ENCODE assay signal across 18 mouse cellular contexts in genomic region chr1:73782871-73783270, GRCm38 (mm10).
A peak's percentile ranks its signal among the peaks of the same experiment; 100 is the strongest.
DNase-seq lines count a peak whose midpoint lies in the region; ATAC-seq and TF ChIP-seq lines count a peak whose summit lies in the region.
"Had no signal": no experiment of that assay in that cellular context is flagged by ENCODE, and none has a peak within 500 bp of the region (broad histone marks: within the 10 kb centered on the region; RNA-seq: fewer than 3 reads in every experiment).

No protein-coding gene starts in this region.

- H3K4me3 ChIP-seq in hindbrain, embryonic 11.5 days (ENCODE audit: low read depth, low read length) = no peak overlapping the region
- no peak overlapping the region for H3K4me3 ChIP-seq in hindbrain, embryonic 13.5 days
- H3K4me3 ChIP-seq in ES-E14 (ENCODE audit: insufficient read depth in 1 of 2, low read depth in 1 of 2, low read length in 2 of 2, poor library complexity in 1 of 2, severe bottlenecking in 1 of 2) = no peak overlapping the region
- H3K4me3 ChIP-seq: hindbrain, embryonic 15.5 days had no signal

- in situ Hi-C loops in ES-E14 (cut with MboI; ENCODE audit: low sequenced_read_pairs in 2 of 2, unreplicated experiment in 2 of 2) = no loop called here

- no peaks in the 10 kb centered on the region for H3K4me1 ChIP-seq in hindbrain, embryonic 11.5 days (replicated peaks; ENCODE audit: control insufficient read depth, insufficient read depth, low read length)
- H3K4me1 ChIP-seq in hindbrain, embryonic 13.5 days (replicated peaks) = peaks cover 3% of the 10 kb centered on the region; the same call in 1 of the 2 replicates
- no peaks in the 10 kb centered on the region for H3K4me1 ChIP-seq in ES-E14 (ENCODE audit: control insufficient read depth in 2 of 2, insufficient read depth in 2 of 2, low read length in 2 of 2, poor library complexity in 1 of 2)
- H3K4me1 ChIP-seq: hindbrain, embryonic 15.5 days had no signal

- no peak overlapping the region for H3K4me2 ChIP-seq in hindbrain, embryonic 11.5 days (replicated peaks; ENCODE audit: low read depth, low read length)
- no peak overlapping the region for H3K4me2 ChIP-seq in hindbrain, embryonic 13.5 days
- H3K4me2 ChIP-seq: hindbrain, embryonic 15.5 days had no signal

- H3K9me3 ChIP-seq in hindbrain, embryonic 11.5 days (ENCODE audit: control insufficient read depth, low read length) = no peaks in the 10 kb centered on the region
- no peaks in the 10 kb centered on the region for H3K9me3 ChIP-seq in hindbrain, embryonic 13.5 days
- H3K9me3 ChIP-seq in ES-E14 (ENCODE audit: control insufficient read depth, insufficient read depth, low read depth, low read length) = no peaks in the 10 kb centered on the region
- H3K9me3 ChIP-seq: hindbrain, embryonic 15.5 days had no signal

- no peaks in the 10 kb centered on the region for H3K27me3 ChIP-seq in hindbrain, embryonic 11.5 days (ENCODE audit: control insufficient read depth, insufficient read depth, low read length)
- H3K27me3 ChIP-seq in hindbrain, embryonic 13.5 days = no peaks in the 10 kb centered on the region
- H3K27me3 ChIP-seq: hindbrain, embryonic 15.5 days had no signal

- no peak overlapping the region for H3K9ac ChIP-seq in hindbrain, embryonic 11.5 days (ENCODE audit: low read depth, low read length)
- H3K9ac ChIP-seq in hindbrain, embryonic 13.5 days = no peak overlapping the region
- H3K9ac ChIP-seq in ES-E14 (ENCODE audit: insufficient read depth, low read depth, low read length, poor library complexity, severe bottlenecking) = no peak overlapping the region
- H3K9ac ChIP-seq: hindbrain, embryonic 15.5 days had no signal

- H3K36me3 ChIP-seq in hindbrain, embryonic 11.5 days (ENCODE audit: control insufficient read depth, insufficient read depth, low read length) = no peaks in the 10 kb centered on the region
- H3K36me3 ChIP-seq in hindbrain, embryonic 13.5 days = no peaks in the 10 kb centered on the region
- no peaks in the 10 kb centered on the region for H3K36me3 ChIP-seq in ES-E14 (ENCODE audit: control insufficient read depth, insufficient read depth, low read length, poor library complexity, severe bottlenecking)
- H3K36me3 ChIP-seq: hindbrain, embryonic 15.5 days had no signal

- ATAC-seq in hindbrain, embryonic 11.5 days (ENCODE audit: low FRiP score) = no peak
- no peak for ATAC-seq in hindbrain, embryonic 13.5 days (ENCODE audit: low FRiP score)
- ATAC-seq: forebrain, embryonic 16.5 days; intestine, embryonic 16.5 days; Patski had no signal

- H3K27ac ChIP-seq in hindbrain, embryonic 11.5 days (ENCODE audit: low read depth, low read length) = no peak overlapping the region
- H3K27ac ChIP-seq in hindbrain, embryonic 13.5 days = no peak overlapping the region
- no peak overlapping the region for H3K27ac ChIP-seq in ES-E14 (ENCODE audit: insufficient read depth, low read depth, low read length, poor library complexity, severe bottlenecking)
- H3K27ac ChIP-seq: hindbrain, embryonic 15.5 days had no signal

- peak; percentile 22 for DNase-seq in hindbrain, embryonic 11.5 days (ENCODE audit: low spot score)
- DNase-seq in ES-CJ7 (ENCODE audit: low read depth, low spot score) (peak; percentile 34), ES-E14 (ENCODE audit: low read depth, low spot score) (peak; percentile 27), ZHBTc4 (ENCODE audit: low read depth, low spot score) (peak; percentile 72)
- no peak for DNase-seq in frontal cortex, postnatal 10 days (ENCODE audit: low spot score in 2 of 2)
- no peak for DNase-seq in kidney, postnatal 36 days
- DNase-seq: adrenal gland, postnatal 14 days; cerebellum, adult 11-12 months; cerebellum, adult 9-11 months; cerebellum, postnatal 36 days; gastrocnemius, postnatal 14 days; heart, postnatal 10 days; kidney, adult 2 months had no signal

- 93% methylated on average over 2 of the region's 2 CpGs for WGBS in hindbrain, embryonic 11.5 days
- 95% methylated on average over 2 of the region's 2 CpGs for WGBS in hindbrain, embryonic 13.5 days

TF ChIP-seq in ES-E14, 5 proteins besides CTCF, POLR2A, EP300 and RAD21:
- TF ChIP-seq MAFK (IDR thresholded peaks at IDR 0.05; ENCODE audit: insufficient read depth, low read depth, low read length) = no peak
- no peak for TF ChIP-seq ZNF384 (IDR thresholded peaks at IDR 0.05; ENCODE audit: low read depth, low read length)
- no peak for TF ChIP-seq HCFC1 (IDR thresholded peaks at IDR 0.05; ENCODE audit: borderline replicate concordance, insufficient read depth, low read length)
- TF ChIP-seq CHD2 (IDR thresholded peaks at IDR 0.05; ENCODE audit: low read depth, low read length) = no peak
- TF ChIP-seq ZC3H11A (IDR thresholded peaks at IDR 0.05; ENCODE audit: borderline replicate concordance, low read depth, low read length) = no peak

Comparison
In these comparisons a context has a peak if more than half of its experiments do, and no peak if none do; other contexts are left out.
1. DNase-seq: peak in hindbrain, embryonic 11.5 days (single experiment), ES-CJ7 (single experiment), ES-E14 (single experiment) and ZHBTc4 (single experiment); none in frontal cortex, postnatal 10 days (0 of 2) and kidney, postnatal 36 days (0 of 2).